Mouse (Mus musculus): Measurements from ENCODE around the gene Spryd3.

Spryd3 gene

GRCm38 (mm10) chr15:102100996-102101671 lies 34.9 kb downstream of the Spryd3 start:
- DNase-seq (ENCODE audit: low read depth, low spot score) = no peak
- H3K36me3 ChIP-seq (ENCODE audit: control insufficient read depth, insufficient read depth, low read length, poor library complexity, severe bottlenecking) = peaks cover 2% of the 10 kb centered on the region; the same call in 1 of the 2 replicates
- H3K27me3 ChIP-seq (ENCODE audit: control insufficient read depth, insufficient read depth, low read length, poor library complexity, severe bottlenecking) = no peaks in the 10 kb centered on the region

- peak; percentile 62 for DNase-seq (ENCODE audit: low read depth, low spot score)
- Histone ChIP-seq H3K27me3 (ENCODE audit: control insufficient read depth, insufficient read depth, low read length, poor library complexity, severe bottlenecking) (no peaks in the 10 kb centered on the region), H3K36me3 (ENCODE audit: control insufficient read depth, insufficient read depth, low read length, poor library complexity, severe bottlenecking) (peaks cover 6% of the 10 kb centered on the region)
Observed at GRCm38 (mm10) chr15:102100161-102100981, 35.7 kb downstream of the Spryd3 start, which contains the start of gene Tns2. TSS of gene Tns2 (plus strand) at chr15:102100413.

- H3K27me3 ChIP-seq (ENCODE audit: control insufficient read depth, insufficient read depth, low read length, poor library complexity, severe bottlenecking) = no peaks in the 10 kb centered on the region
- no peak for DNase-seq (ENCODE audit: low read depth, low spot score)
- peaks cover 10% of the 10 kb centered on the region for H3K36me3 ChIP-seq (ENCODE audit: control insufficient read depth, insufficient read depth, low read length, poor library complexity, severe bottlenecking)
Observed at GRCm38 (mm10) chr15:102099771-102100160, 36.3 kb downstream of the Spryd3 start.

GRCm38 (mm10) chr15:102099260-102099659 lies 36.8 kb downstream of the Spryd3 start:
- Histone ChIP-seq H3K36me3 (ENCODE audit: control insufficient read depth, insufficient read depth, low read length, poor library complexity, severe bottlenecking) (peaks cover 15% of the 10 kb centered on the region), H3K27me3 (ENCODE audit: control insufficient read depth, insufficient read depth, low read length, poor library complexity, severe bottlenecking) (no peaks in the 10 kb centered on the region)
- DNase-seq (ENCODE audit: low read depth, low spot score) = no peak

GRCm38 (mm10) chr15:102097991-102098555 lies 38.0 kb downstream of the Spryd3 start:
- Histone ChIP-seq H3K27me3 (ENCODE audit: control insufficient read depth, insufficient read depth, low read length, poor library complexity, severe bottlenecking) (no peaks in the 10 kb centered on the region), H3K36me3 (ENCODE audit: control insufficient read depth, insufficient read depth, low read length, poor library complexity, severe bottlenecking) (peaks cover 19% of the 10 kb centered on the region)
- no peak for DNase-seq (ENCODE audit: low read depth, low spot score)

- DNase-seq (ENCODE audit: low read depth, low spot score) = no peak
- no peaks in the 10 kb centered on the region for H3K27me3 ChIP-seq (ENCODE audit: control insufficient read depth, insufficient read depth, low read length, poor library complexity, severe bottlenecking)
- peaks cover 19% of the 10 kb centered on the region for H3K36me3 ChIP-seq (ENCODE audit: control insufficient read depth, insufficient read depth, low read length, poor library complexity, severe bottlenecking)
Observed at GRCm38 (mm10) chr15:102097147-102097915, 38.7 kb downstream of the Spryd3 start.

- H3K27me3 ChIP-seq (ENCODE audit: control insufficient read depth, insufficient read depth, low read length, poor library complexity, severe bottlenecking) = no peaks in the 10 kb centered on the region
- H3K36me3 ChIP-seq (ENCODE audit: control insufficient read depth, insufficient read depth, low read length, poor library complexity, severe bottlenecking) = peaks cover 27% of the 10 kb centered on the region
- DNase-seq (ENCODE audit: low read depth, low spot score) = no peak
Observed at GRCm38 (mm10) chr15:102094988-102095387, 41.0 kb downstream of the Spryd3 start.

- no peak for DNase-seq (ENCODE audit: low read depth, low spot score)
- peaks cover 30% of the 10 kb centered on the region for H3K36me3 ChIP-seq (ENCODE audit: control insufficient read depth, insufficient read depth, low read length, poor library complexity, severe bottlenecking)
- H3K27me3 ChIP-seq (ENCODE audit: control insufficient read depth, insufficient read depth, low read length, poor library complexity, severe bottlenecking) = no peaks in the 10 kb centered on the region
Observed at GRCm38 (mm10) chr15:102094157-102094556, 41.9 kb downstream of the Spryd3 start.

- no peaks in the 10 kb centered on the region for H3K27me3 ChIP-seq (ENCODE audit: control insufficient read depth, insufficient read depth, low read length, poor library complexity, severe bottlenecking)
- no peak for DNase-seq (ENCODE audit: low read depth, low spot score)
Observed at GRCm38 (mm10) chr15:102092222-102092621, 43.8 kb downstream of the Spryd3 start.

GRCm38 (mm10) chr15:102091688-102092087 lies 44.3 kb downstream of the Spryd3 start:
- H3K27me3 ChIP-seq (ENCODE audit: control insufficient read depth, insufficient read depth, low read length, poor library complexity, severe bottlenecking) = no peaks in the 10 kb centered on the region
- DNase-seq (ENCODE audit: low read depth, low spot score) = no peak
- H3K36me3 ChIP-seq (ENCODE audit: control insufficient read depth, insufficient read depth, low read length, poor library complexity, severe bottlenecking) = peaks cover 38% of the 10 kb centered on the region

More at GRCm38 (mm10) chr15:102092222-102092621, 43.8 kb downstream of the Spryd3 start:
- H3K36me3 ChIP-seq (ENCODE audit: control insufficient read depth, insufficient read depth, low read length, poor library complexity, severe bottlenecking) = peaks cover 33% of the 10 kb centered on the region

GRCm38 (mm10) chr15:102091063-102091679 lies 44.9 kb downstream of the Spryd3 start:
- H3K27me3 ChIP-seq (ENCODE audit: control insufficient read depth, insufficient read depth, low read length, poor library complexity, severe bottlenecking) = no peaks in the 10 kb centered on the region
- DNase-seq (ENCODE audit: low read depth, low spot score) = no peak
- peaks cover 41% of the 10 kb centered on the region for H3K36me3 ChIP-seq (ENCODE audit: control insufficient read depth, insufficient read depth, low read length, poor library complexity, severe bottlenecking)

GRCm38 (mm10) chr15:102089914-102090585 lies 46.0 kb downstream of the Spryd3 start:
- DNase-seq (ENCODE audit: low read depth, low spot score) = no peak
- Histone ChIP-seq H3K27me3 (ENCODE audit: control insufficient read depth, insufficient read depth, low read length, poor library complexity, severe bottlenecking) (no peaks in the 10 kb centered on the region), H3K36me3 (ENCODE audit: control insufficient read depth, insufficient read depth, low read length, poor library complexity, severe bottlenecking) (peaks cover 35% of the 10 kb centered on the region)

GRCm38 (mm10) chr15:102083028-102083427 lies 53.0 kb downstream of the Spryd3 start:
- Histone ChIP-seq H3K27me3 (ENCODE audit: control insufficient read depth, insufficient read depth, low read length, poor library complexity, severe bottlenecking) (no peaks in the 10 kb centered on the region), H3K36me3 (ENCODE audit: control insufficient read depth, insufficient read depth, low read length, poor library complexity, severe bottlenecking) (peaks cover 18% of the 10 kb centered on the region)
- DNase-seq (ENCODE audit: low read depth, low spot score) = no peak

GRCm38 (mm10) chr15:102082148-102082547 lies 53.9 kb downstream of the Spryd3 start:
- H3K36me3 ChIP-seq (ENCODE audit: control insufficient read depth, insufficient read depth, low read length, poor library complexity, severe bottlenecking) = peaks cover 18% of the 10 kb centered on the region
- DNase-seq (ENCODE audit: low read depth, low spot score) = no peak
- no peaks in the 10 kb centered on the region for H3K27me3 ChIP-seq (ENCODE audit: control insufficient read depth, insufficient read depth, low read length, poor library complexity, severe bottlenecking)
